Mouse (Mus musculus) left cerebral cortex, adult 18-20 months (tissue): Measurements from ENCODE around the gene Tnn. TPM values are rescaled to one million over a fixed set of nuclear protein-coding genes. Genes with fewer than 3 reads are reported as not detected.
A peak's percentile ranks its signal among the peaks of the same experiment; 100 is the strongest.

ENCODE experiments used
- DNase-seq, 2 experiments: peaks; one replicate each; pipeline ENCODE4 v3.0.0; 2021 to 2022; ENCODE audit warnings: low spot score in 2 of 2, mixed read lengths in 1 of 2
- long read RNA-seq, 2 experiments: library from polyadenylated mRNA; stranded (forward); transcript quantifications; one replicate each; pipeline ENCODE4 v2.0.0; 2021
- total RNA-seq, 2 experiments: library from RNA; stranded (reverse); gene quantifications; 2 replicates each; pipeline ENCODE4 v1.2.3; 2021

Tnn gene
- total RNA-seq = under 1 TPM; 0.21 to 0.28 TPM
- long read RNA-seq, experiment 1 = 0 reads
- long read RNA-seq, experiment 2, partial matches to known transcripts = 1 of 1 reads
- long read RNA-seq, experiment 2, other reads (novel, unspliced or antisense) = 0 of 1 reads

DNA sequence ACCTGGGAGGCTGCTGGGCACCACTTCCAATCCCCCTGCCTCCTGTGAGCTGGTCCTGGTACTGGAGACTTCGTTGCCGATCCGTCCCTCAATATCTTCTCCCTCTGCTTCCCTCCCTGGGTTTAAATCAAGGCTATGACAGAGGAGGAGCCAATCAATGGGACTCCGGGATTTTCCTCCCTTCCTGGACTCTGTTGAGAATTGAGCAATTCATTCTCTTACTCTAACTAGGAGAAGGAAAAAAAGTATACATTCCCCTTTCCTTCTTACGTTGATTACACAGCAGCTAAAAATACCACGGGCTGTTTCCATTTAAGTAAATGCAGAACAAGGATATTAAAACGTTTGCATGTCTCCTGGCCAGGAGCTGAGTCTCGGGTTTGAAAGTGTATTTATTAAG lies at the start of gene Tnn:
Gene Tnn (minus strand): TSS at position 101 of the 400 bp plus-strand sequence.
- DNase-seq = no peak

DNA sequence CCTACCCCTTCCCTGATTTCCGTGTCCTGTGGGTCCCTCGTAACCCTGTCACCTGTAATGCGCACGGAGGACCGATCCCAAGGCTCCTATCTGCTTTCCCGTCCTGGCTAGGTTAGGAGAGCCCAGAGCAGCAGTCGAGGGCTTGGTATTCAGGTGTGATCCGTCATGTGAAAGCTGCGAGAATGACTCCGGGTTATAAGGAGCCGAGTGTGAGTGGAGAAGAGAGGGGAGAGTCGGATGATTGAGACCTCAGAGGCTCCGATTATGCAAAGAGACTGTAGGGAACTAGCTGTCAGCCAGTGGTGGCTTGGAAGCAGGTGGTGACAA lies 41.9 kb upstream of the Tnn start:
- no peak for DNase-seq

DNA sequence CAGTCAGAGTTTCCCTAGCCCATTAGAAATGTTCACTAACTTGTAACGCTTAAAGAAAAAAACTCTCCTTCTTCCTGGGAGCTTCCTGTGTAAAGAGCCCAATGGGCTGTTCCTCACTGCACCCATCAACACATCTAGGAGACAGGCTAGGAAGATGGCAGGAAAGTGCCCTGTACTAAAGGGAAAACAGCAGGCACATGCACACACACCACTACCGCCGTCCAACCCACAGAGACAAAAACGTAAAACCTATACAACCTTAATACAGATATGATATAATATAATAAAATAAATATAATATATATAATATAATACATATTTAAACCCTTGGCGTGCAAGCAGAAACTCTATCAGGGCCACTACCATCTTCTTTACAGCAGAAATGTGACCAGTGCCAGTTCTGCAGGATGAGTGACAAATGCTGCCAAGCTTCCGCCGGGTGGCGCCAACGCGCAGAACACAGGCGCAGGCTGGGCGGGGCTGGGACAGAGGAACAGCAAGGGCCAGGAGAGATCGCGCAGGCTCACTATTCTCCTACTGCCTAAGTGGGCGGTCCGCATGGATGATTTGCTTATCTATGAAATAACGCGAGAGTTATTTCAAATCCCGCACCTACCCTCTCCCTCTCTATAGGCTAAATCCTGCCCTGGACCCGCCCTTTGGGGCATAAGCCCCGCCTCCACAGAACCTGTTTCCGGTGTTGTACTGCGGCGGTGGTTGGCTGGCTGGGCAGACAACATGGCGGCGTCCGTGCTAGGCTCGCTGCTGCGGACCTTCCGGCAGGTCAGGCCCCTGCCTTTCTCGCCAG lies 41.4 kb upstream of the Tnn start, which contains the start of gene Mrps14:
Gene Mrps14 (plus strand): TSS at position 687 of the 808 bp plus-strand sequence.
- peak; percentile 97 to 99 for DNase-seq

DNA sequence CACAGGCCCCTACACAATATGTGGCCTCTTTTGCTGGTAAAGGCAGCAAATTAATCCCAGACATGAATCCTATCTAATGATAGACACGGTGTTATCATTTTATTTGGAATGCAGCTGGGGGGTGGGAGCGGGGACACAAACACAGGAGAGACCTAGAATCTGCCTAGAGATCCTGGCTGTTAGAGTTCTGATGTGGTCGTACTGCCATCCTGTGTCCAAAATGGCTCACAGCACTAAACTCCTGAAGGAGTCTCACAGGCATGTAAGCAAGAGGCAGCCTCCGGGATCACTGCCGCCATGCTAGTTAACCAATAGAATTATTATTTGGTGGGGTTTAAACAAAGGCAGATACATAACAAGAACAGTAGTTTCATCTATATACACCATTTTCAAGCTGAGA lies 31.1 kb upstream of the Tnn start:
- peak; percentile 20 to 53 for DNase-seq

DNA sequence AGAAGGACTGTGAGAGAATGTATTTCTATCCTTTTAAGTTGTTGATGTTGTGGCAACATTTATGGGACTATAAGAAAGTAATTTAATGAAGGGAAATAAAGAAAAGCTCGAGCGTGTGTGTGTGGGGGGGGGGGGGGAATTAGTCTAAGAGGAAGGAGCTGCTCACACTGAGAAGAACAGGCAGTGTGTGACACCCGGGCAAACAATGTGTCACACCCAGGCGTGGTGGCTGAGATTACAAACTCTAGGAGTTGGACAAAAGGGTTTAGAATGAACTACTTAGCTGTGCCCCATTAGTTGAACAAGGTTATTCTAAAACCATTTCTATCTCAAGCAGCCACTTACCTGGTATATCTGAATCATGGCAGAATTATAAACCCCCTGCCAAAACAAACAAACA lies 27.8 kb upstream of the Tnn start:
- DNase-seq = no peak

DNA sequence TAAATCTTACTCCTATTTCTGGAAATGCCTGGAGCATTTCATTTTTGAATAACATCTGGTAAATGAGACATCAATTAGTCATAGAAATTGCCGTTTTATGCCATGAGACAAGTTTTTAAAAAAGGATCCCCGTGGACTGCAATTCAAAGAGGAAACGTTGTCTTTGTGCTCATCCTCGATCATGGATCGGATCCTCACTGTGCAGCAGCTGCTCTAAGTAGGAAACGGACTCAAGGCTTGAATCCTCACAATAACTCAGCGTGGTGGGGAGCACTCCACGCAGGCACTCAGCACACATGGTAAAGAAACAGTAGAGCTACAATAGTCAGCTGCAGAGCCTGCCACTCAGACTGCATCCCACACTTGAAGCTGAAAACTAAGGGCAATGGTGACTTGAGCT lies 23.5 kb upstream of the Tnn start:
- no peak for DNase-seq

DNA sequence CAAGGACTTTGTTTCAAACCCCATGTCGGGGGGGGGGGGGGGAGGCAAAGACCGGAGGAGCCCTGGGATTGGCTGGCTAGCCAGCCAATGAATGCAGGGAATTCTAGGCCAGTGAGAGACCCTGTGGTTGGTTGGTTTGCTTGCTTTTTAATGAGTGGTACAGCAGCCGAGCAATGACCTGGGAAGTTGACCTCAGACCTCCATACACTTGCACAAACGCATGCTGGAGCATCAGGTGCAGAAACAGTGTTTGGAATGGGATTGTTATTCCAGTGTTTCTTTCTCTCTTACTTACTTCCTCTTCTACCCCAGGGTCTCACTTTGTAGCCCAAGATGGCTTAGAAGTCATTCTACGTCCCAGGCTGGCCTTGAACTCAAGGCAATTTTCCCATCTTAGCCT lies 13.2 kb upstream of the Tnn start:
- DNase-seq = no peak

DNA sequence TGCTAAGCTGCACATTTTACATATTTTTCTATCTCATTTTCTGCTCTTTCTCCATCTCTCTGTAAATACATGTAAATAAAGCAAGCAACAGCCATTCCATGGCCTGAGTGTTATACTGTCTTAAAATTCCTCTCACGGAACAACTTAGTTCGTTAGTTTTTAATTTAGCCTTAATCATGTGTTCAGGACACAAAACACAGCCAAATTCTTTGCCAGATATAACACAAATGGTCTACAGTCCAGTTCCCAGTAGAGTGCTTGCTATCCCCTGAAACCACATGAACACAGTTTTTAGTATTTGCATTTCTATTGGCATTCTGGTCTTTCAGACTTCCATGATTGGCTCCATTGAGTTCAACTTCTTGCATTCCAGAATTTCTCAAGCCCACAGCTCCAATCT lies 4.8 kb upstream of the Tnn start:
- no peak for DNase-seq

DNA sequence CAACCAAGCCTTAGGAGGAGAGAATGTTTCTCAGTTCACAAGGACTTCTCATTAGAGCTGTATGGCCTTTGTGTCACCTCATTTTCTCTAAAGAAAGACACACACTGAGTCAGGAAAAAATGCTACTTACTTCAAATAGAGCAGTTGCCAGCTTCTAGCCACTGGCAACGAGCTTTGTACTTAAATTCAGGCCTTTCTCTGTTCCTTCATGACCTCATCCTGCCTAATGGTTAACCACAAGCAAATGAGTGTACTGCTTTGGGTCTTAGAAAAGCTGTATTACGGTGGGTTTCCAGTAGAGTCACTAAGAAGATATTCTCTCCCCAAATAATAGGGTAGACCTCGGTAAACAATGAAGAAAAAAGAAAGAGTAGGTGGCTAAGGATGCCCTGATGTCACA lies 2.7 kb downstream of the Tnn start:
- no peak for DNase-seq

DNA sequence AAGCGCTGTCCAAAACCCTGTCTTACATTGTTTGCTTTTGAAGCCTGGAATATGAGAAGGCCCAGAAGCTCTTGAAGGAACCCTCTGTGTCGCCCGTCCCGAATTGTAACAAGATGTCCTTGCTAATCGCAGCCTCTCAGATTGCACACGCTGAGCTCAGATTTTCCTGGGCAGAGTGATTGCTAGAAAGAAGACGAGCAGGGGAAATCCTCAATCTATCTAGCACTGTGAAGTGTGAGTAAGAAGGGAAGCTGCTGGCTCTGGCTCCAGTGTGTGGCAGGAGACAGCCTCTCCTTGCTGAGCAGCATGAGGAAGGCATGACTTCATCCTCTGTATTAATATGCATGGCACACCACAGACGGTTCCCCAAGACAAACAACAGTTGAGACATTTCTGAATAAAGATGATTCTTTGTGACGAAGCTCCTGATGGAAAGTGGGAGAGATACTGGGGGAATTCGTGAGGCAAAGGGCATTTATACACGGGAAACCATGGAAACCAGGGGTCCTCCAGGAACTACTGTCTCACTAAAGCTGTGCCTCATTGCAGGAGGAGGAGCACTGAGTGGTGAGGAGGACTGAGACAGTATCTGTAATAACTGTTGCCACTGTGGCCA lies 4.0 kb downstream of the Tnn start:
- DNase-seq = peak in 1 of 2 experiments; percentile 14

DNA sequence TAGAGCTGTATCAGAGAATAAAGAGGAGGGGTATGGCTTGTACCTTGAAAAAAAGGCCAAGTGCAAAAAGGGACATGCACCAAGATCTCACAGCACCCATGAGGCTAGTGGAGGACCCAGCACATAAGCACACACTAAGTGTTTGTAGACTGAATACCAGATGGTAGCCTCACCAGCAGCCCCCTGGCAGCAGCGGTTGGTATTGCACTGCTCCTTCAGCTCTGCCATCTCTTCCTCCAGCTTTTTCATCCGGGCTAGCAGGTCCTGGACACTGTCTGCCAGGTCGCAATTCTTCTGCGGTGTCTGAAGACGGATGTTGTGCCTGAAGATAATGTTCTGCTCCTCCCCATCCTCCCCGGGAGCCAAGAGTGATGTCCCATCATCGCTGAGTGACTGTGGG lies 6.1 kb downstream of the Tnn start:
- no peak for DNase-seq

DNA sequence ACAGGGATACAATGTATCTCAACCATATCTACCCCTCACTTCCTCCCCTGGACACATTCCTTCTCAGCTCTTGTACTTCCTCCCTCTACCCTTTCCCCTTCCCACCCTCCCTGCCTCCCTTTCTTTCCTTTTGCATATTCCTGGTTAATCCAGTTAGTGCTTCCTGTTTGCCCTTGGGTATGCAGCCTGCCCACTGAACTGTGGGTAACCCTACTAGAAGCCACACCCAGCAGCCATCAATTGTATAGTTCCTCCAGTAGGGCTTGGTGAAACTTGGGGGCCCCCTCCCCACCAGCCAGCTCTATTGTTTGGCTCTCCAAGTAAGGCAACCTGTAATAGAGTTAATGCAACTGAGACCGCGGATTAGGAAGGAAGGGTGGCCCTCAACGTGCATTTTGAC lies 7.8 kb downstream of the Tnn start:
- DNase-seq = no peak

DNA sequence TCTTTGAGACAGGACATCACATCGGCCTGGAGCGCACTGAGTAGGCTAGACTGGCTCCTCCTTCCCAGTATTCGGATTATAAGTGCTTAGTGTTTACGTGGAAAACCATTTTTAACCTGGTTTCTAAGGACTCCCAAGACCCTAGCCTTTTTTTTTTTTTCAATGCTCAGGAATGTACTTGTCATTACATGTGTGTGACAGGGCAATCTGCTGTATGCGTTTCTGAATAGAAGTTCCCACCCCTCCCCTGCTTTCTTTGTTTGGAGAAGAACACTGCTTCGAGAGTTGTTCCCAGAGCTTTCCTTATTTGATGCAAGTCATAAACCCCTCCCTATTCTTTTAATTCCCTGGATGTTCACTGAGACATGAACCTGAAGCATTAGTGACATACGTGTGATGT lies 9.0 kb downstream of the Tnn start:
- DNase-seq = no peak

DNA sequence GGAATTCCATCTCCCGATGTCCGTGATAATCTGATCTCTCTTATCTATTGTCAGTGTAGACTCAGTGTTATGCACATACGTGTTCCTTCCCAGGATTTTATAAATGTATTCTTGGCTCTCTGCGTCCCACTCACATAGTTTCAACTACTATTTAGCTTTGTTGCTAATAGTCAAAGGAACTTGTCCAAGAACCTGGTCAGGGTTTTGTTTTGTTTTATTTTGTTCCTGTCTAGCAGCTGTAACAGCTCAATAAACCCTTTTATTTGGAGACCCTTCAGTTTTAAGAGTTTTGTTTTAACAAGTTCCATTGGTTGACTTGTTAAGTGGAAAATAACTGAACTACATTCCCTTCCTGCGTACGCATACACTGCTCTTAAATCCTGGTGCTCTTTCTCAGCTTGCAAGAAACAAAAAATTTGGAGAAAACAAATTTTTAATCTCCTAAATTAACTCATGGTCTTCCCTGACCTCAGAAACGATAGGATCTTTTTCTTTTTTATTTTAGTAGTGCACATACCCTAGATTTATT lies 17.0 kb downstream of the Tnn start:
- no peak for DNase-seq

DNA sequence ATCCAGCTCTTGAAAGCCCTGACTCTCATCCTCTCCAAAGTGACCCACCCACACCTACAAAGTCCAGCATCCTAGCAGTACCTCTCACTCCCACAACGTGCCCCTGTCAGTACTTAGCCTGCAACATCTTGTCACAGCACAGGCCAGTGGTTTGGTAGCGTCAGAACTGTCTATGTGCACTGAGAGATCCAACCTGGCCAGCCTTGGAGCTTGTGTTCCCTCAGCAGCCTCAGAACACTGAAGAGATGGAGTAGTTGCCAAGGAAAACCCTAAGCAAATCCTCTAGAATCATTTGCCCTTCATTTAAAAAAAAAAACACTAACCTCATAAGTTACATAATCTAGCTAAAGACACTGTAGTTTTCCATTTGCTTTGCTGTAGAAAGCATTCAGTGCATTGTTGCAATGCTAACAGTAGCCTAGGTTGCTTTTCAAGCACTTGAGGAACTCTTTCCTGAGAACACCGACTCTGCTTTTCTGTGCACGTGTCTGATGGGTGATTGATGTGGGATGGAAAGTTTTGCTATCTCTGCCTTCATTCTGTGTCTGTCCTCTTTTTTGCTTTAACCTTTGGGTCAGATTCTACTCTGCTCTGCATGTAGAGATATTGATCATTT lies 19.8 kb downstream of the Tnn start:
- DNase-seq = no peak

DNA sequence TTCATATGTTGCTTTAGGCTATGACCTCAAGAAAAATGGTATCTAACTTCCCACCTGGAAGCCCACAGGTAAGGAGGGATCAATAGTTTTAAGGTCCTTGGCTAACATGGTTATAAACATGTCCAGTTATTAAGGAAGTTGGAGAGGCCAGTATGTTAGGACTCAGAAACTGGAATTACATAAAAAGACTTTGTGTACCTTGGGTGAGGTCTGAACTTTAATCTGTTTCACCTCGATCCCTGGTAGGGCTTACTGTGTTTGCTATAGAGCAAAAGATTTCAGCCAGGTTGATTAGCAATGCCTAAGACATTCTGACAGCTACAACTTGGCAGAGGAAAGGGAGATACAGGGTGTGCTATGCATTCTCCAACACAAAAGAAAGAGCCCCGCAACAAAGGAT lies 29.4 kb downstream of the Tnn start:
- DNase-seq = no peak

DNA sequence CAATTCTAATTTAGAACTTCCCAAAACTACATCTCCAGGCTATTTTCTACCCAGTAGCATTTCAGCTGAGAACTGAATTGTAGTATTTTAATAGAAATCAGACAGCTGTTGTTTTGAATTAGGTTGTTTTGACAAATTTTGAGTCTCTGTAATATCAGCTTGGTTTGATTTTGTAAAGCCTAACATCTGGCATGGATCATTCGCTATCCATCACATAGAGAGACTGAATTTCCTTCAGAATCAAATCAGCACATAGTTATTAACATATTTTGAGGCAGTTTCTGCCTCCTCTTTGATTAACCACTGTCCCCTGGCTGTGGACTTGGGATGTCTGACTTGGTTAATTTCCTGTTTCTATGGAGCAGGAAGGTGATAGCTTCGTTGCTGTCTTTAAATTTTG lies 44.8 kb downstream of the Tnn start:
- DNase-seq = no peak

DNA sequence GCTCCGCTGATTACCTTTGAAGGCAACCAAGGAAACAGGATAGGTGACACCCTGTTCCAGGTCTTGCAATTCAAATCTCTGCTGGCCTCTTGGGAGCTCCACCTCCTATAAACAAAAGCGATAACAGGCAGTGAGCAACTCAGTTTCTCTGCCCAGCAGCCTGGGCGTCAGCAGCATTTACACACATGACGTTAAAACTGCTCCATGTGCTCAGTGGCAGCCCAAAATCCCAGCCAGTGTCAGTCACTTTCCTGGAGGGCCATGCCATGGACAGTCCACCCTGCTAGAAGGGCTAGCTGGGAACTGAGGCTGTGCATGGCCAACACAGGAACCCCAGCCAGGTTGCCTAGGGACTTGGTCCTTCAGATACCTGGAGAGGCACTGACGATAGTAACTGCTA lies 48.0 kb downstream of the Tnn start:
- DNase-seq = no peak

DNA sequence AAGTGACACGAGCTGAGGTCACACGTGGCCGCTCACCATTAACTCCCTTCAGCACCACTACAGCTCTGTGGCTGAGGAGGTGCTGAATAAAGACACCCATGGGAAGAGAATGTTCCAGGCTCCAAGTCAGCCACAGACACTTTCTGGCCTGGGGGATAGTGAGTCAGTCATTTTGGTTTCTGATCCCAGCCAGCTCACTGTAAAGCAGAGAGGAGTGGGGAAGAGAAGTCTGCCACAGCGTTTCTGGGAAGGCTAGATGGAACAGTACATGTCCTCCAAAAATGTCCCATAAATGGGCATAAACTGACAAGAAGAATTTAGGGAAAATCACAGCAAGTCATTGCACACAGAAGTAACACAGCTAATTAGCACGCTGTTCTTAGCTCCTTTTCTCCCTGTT lies 52.4 kb downstream of the Tnn start:
- peak; percentile 11 to 29 for DNase-seq

DNA sequence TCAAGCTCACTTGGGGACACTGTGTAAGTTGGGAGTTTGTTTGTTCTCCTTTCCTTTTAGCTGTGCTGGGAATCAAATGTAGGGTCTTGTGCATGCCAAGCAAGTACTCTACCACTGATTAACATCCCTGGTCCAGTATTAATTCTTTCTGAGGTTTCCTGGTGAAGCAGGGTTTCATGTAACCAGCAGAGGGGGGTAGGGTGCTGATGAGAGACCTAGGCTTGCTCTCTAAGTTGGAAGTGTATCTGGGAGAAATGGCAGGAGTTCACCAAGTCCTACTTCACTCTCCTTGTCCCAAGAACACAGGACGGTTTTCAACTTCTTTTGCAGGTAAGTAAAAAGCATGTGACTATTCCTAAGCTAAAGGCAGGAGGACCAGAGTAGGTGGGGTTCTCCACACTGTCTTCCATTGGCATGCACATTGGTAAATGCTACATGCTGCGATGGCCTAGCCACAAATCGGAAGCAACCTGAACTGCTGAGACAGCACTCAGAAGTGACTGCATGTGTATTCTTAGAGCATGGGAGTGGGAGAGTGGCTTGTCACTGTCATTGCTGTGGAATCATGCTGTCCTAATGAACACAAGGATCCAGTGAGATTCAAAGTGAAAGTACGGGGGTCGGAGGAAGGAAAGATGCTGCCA lies 53.6 kb downstream of the Tnn start:
- no peak for DNase-seq

DNA sequence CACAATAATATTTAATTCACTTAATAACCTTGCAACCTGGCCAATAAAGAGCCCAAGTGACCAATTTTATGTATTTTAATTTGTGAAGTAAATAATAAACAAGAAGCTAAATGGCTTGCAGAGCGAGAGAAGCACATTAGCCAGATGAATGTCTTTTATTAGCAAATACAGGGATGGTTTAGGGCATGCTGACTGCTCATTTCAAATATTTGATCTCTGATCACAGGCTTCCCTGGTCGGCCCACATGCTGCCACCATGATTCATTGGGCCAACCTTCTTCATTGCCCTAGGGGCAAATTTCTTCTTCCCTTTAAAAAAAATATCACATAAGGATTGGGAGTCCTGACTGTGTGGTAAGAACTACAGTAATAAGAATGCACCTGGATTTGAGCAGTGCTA lies 66.7 kb downstream of the Tnn start:
- DNase-seq = no peak

DNA sequence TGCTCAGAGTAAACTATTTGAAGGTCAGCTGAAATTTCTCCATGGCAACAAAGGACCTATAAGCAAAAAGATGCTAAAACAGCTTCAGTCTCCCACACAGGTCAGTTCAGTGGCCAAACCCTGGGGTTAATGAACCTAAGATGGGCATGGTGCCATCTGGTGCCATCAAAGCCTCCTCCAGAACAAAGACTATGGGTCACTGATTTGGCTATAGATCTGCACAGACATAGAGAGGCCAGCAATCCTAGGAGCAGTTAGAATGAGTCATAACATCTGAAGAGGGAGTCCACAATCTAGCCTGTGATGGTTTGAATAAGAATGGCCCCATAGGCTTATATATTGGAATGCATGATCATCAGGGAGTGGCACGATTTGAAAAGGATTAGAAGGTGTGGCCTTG lies 69.1 kb downstream of the Tnn start:
- no peak for DNase-seq
